Mouse (Mus musculus): ENCODE data around the gene Chid1. TPM values are rescaled to one million over a fixed set of nuclear protein-coding genes. Genes with fewer than 3 reads are reported as not detected.

Chid1 gene
- polyA plus RNA-seq, 1 experiment from 2014 or later, result 38.8 TPM

GRCm38 (mm10) chr7:141487141-141487540, 52.5 kb downstream of the Chid1 start:
- ATAC-seq (ENCODE audit: low FRiP score, low TSS enrichment), result no peak
- Histone ChIP-seq H3K9ac (ENCODE audit: low read depth, low read length) (no peak overlapping the region), H3K27me3 (ENCODE audit: control insufficient read depth, insufficient read depth, low read length) (no peaks in the 10 kb centered on the region), H3K27ac (ENCODE audit: low read depth, low read length) (no peak overlapping the region), H3K9me3 (ENCODE audit: control insufficient read depth, low read length) (no peaks in the 10 kb centered on the region), H3K4me1 (ENCODE audit: control insufficient read depth, insufficient read depth, low read length) (peaks cover 12% of the 10 kb centered on the region; the same call in 1 of the 2 replicates), H3K4me2 (replicated peaks; ENCODE audit: low read depth, low read length) (no peak overlapping the region), H3K36me3 (ENCODE audit: control insufficient read depth, insufficient read depth, low read length) (peaks cover 7% of the 10 kb centered on the region; the same call in 1 of the 2 replicates), H3K4me3 (ENCODE audit: low read length) (no peak overlapping the region)
- 74% methylated on average over 7 of the region's 7 CpGs for WGBS

DNA sequence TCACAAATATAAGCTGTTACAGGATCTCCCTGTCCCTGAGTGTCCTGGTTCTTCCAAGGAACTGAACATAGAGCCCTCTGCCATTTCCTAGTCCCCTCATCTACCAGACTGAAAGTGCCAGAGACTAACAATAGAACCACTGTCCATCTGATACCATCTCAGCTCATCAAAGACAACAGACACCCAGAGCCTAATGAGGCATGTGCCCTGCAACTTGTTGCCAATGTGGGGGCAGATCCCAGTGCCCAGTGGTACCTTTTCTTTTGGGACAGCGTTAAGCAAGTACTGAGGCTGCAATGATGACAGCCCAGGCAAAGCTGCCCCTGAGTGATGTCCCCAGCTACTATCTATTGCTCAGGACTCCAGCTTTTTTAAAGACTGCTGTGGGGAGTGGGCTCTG, 53.4 kb downstream of the Chid1 start:
- Histone ChIP-seq H3K4me3 (ENCODE audit: low read length) (no peak overlapping the region), H3K36me3 (ENCODE audit: control insufficient read depth, insufficient read depth, low read length) (no peaks in the 10 kb centered on the region; the same call in 1 of the 2 replicates), H3K27ac (ENCODE audit: low read depth, low read length) (no peak overlapping the region), H3K4me2 (replicated peaks; ENCODE audit: low read depth, low read length) (no peak overlapping the region), H3K9ac (ENCODE audit: low read depth, low read length) (no peak overlapping the region), H3K27me3 (ENCODE audit: control insufficient read depth, insufficient read depth, low read length) (no peaks in the 10 kb centered on the region), H3K9me3 (ENCODE audit: control insufficient read depth, low read length) (no peaks in the 10 kb centered on the region), H3K4me1 (ENCODE audit: control insufficient read depth, insufficient read depth, low read length) (peaks cover 18% of the 10 kb centered on the region; the same call in 1 of the 2 replicates)
- ATAC-seq (ENCODE audit: low FRiP score, low TSS enrichment), result no peak
- WGBS, result 67% methylated on average over 1 of the region's 1 CpGs

DNA sequence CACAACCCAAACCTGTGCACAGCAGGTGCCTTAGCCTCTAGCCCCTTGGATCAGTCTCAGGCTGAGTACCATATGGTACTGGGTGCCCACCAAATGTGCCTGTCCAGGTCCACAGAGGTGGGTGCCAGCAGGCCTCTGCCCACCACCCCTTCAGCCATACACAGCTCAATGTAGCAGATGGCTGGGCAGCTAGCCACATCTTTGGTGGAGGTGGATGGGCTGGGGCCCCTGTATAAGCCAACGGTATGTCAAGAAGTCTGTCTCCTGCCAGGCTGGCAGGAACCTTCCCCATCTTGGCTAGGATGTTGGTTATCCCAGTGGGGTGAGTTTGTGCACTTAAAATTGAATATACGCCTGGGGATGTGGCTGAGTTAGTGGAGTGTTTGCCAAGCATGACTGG, 54.1 kb downstream of the Chid1 start:
- no peak overlapping the region for H3K4me3 ChIP-seq (ENCODE audit: low read length)
- H3K9me3 ChIP-seq (ENCODE audit: control insufficient read depth, low read length), result no peaks in the 10 kb centered on the region
- H3K9ac ChIP-seq (ENCODE audit: low read depth, low read length), result no peak overlapping the region
- ATAC-seq (ENCODE audit: low FRiP score, low TSS enrichment), result no peak
- peaks cover 22% of the 10 kb centered on the region; the same call in 1 of the 2 replicates for H3K4me1 ChIP-seq (ENCODE audit: control insufficient read depth, insufficient read depth, low read length)
- no peaks in the 10 kb centered on the region for H3K27me3 ChIP-seq (ENCODE audit: control insufficient read depth, insufficient read depth, low read length)
- 96% methylated on average over 2 of the region's 2 CpGs for WGBS
- H3K27ac ChIP-seq (ENCODE audit: low read depth, low read length), result no peak overlapping the region
- H3K4me2 ChIP-seq (replicated peaks; ENCODE audit: low read depth, low read length), result no peak overlapping the region
- H3K36me3 ChIP-seq (ENCODE audit: control insufficient read depth, insufficient read depth, low read length), result no peaks in the 10 kb centered on the region; the same call in 1 of the 2 replicates

DNA sequence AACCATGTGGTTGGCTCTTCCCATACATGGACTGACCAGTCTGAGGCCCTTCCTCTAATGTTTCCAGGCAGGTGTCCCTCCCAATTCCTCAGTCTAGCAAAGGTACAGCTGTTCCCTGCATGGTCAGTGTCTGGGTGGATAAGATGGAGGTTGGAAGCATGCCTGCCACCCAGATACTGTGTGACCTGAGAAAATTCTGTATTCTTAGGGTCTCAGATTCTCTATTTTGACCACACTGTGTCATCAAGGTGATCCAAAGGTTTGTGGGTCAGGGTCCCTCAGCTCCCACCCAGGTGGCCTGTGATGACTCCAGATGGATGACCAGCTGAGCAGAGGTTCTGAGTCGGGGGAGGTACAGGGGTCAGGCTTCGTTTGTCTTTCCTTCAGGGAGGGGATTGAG, 54.5 kb downstream of the Chid1 start:
- Histone ChIP-seq H3K27me3 (ENCODE audit: control insufficient read depth, insufficient read depth, low read length) (no peaks in the 10 kb centered on the region), H3K4me3 (ENCODE audit: low read length) (no peak overlapping the region), H3K36me3 (ENCODE audit: control insufficient read depth, insufficient read depth, low read length) (no peaks in the 10 kb centered on the region; the same call in 1 of the 2 replicates), H3K27ac (ENCODE audit: low read depth, low read length) (no peak overlapping the region), H3K9me3 (ENCODE audit: control insufficient read depth, low read length) (no peaks in the 10 kb centered on the region), H3K4me1 (ENCODE audit: control insufficient read depth, insufficient read depth, low read length) (peaks cover 22% of the 10 kb centered on the region; the same call in 1 of the 2 replicates), H3K9ac (ENCODE audit: low read depth, low read length) (no peak overlapping the region), H3K4me2 (replicated peaks; ENCODE audit: low read depth, low read length) (no peak overlapping the region)
- 63% methylated on average over 2 of the region's 2 CpGs for WGBS
- no peak for ATAC-seq (ENCODE audit: low FRiP score, low TSS enrichment)

GRCm38 (mm10) chr7:141484186-141485120, 55.2 kb downstream of the Chid1 start:
- H3K36me3 ChIP-seq (ENCODE audit: control insufficient read depth, insufficient read depth, low read length), result no peaks in the 10 kb centered on the region; the same call in 1 of the 2 replicates
- H3K9me3 ChIP-seq (ENCODE audit: control insufficient read depth, low read length), result no peaks in the 10 kb centered on the region
- no peak overlapping the region for H3K4me2 ChIP-seq (replicated peaks; ENCODE audit: low read depth, low read length)
- H3K27me3 ChIP-seq (ENCODE audit: control insufficient read depth, insufficient read depth, low read length), result no peaks in the 10 kb centered on the region
- 57% methylated on average over 5 of the region's 5 CpGs for WGBS
- H3K4me3 ChIP-seq (ENCODE audit: low read length), result no peak overlapping the region
- H3K4me1 ChIP-seq (ENCODE audit: control insufficient read depth, insufficient read depth, low read length), result peaks cover 22% of the 10 kb centered on the region; the same call in 1 of the 2 replicates
- ATAC-seq (ENCODE audit: low FRiP score, low TSS enrichment), result no peak
- H3K27ac ChIP-seq (ENCODE audit: low read depth, low read length), result no peak overlapping the region
- no peak overlapping the region for H3K9ac ChIP-seq (ENCODE audit: low read depth, low read length)

DNA sequence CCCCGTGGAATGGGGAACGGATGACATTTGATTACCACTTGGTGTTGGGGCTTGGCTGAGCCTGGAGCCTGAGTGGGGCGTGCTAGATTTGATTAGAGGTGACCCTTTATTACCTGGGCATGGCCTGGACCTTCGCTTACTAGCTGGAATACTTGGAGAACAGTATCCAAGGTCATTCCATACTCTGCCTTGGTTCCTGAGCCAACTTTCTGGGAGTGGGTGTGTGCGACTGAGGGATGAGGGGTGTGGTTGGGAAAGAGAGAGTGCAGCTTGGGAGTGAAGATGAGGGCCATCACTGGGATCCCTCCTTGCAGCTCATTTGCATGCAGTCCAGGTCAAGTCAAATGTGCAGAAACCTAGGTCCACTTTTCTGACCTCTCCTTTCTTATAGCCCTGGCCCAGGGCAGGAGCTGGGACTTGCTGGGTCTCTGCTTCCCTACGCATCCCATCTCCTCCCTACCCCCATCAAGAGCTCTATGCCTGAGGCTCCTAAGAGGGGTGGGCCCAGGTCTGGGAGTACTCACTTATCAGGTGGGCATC, 56.5 kb downstream of the Chid1 start:
- no peak for ATAC-seq (ENCODE audit: low FRiP score, low TSS enrichment)
- Histone ChIP-seq H3K27me3 (ENCODE audit: control insufficient read depth, insufficient read depth, low read length) (no peaks in the 10 kb centered on the region), H3K4me3 (ENCODE audit: low read length) (0 out of 2 replicates have a peak overlapping the region, but pooled peaks have one; percentile 45), H3K4me1 (ENCODE audit: control insufficient read depth, insufficient read depth, low read length) (peaks cover 26% of the 10 kb centered on the region; the same call in 1 of the 2 replicates), H3K9me3 (ENCODE audit: control insufficient read depth, low read length) (no peaks in the 10 kb centered on the region), H3K9ac (ENCODE audit: low read depth, low read length) (no peak overlapping the region), H3K27ac (ENCODE audit: low read depth, low read length) (no peak overlapping the region), H3K36me3 (ENCODE audit: control insufficient read depth, insufficient read depth, low read length) (no peaks in the 10 kb centered on the region), H3K4me2 (replicated peaks; ENCODE audit: low read depth, low read length) (no peak overlapping the region)
- WGBS, result 70% methylated on average over 6 of the region's 6 CpGs

DNA sequence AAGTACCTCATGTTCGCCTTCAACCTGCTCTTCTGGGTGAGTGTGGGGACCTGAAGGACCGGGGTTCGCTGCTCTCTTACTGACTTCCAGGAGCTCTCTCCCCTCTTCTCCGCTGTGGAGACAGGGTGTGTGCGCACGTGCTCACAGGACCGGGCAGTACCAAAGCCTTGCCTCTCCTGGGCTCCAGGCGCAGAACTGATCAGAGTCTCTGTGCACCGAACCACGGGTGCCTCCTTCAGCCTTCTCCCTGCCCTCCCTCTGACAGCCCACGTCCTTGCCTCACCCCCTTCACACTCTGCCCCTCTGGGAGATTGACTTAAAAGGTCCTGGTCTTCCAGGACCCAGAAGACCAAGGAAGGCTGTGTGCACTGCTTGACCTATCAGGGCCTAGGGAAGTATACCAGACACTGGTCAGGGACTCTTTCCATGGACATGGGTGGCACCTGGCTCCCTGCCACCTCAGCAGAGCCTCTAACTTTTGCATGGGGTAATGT, 57.1 kb downstream of the Chid1 start:
- 9% methylated on average over 11 of the region's 11 CpGs for WGBS
- Histone ChIP-seq H3K27me3 (ENCODE audit: control insufficient read depth, insufficient read depth, low read length) (no peaks in the 10 kb centered on the region), H3K4me1 (ENCODE audit: control insufficient read depth, insufficient read depth, low read length) (peaks cover 32% of the 10 kb centered on the region), H3K4me3 (ENCODE audit: low read length) (peak overlapping the region; percentile 45), H3K9me3 (ENCODE audit: control insufficient read depth, low read length) (no peaks in the 10 kb centered on the region), H3K4me2 (replicated peaks; ENCODE audit: low read depth, low read length) (peak overlapping the region; percentile 73), H3K36me3 (ENCODE audit: control insufficient read depth, insufficient read depth, low read length) (no peaks in the 10 kb centered on the region), H3K27ac (ENCODE audit: low read depth, low read length) (no peak overlapping the region), H3K9ac (ENCODE audit: low read depth, low read length) (peak overlapping the region; percentile 52)
- ATAC-seq (ENCODE audit: low FRiP score, low TSS enrichment), result no peak; the same call in 1 of the 2 replicates

DNA sequence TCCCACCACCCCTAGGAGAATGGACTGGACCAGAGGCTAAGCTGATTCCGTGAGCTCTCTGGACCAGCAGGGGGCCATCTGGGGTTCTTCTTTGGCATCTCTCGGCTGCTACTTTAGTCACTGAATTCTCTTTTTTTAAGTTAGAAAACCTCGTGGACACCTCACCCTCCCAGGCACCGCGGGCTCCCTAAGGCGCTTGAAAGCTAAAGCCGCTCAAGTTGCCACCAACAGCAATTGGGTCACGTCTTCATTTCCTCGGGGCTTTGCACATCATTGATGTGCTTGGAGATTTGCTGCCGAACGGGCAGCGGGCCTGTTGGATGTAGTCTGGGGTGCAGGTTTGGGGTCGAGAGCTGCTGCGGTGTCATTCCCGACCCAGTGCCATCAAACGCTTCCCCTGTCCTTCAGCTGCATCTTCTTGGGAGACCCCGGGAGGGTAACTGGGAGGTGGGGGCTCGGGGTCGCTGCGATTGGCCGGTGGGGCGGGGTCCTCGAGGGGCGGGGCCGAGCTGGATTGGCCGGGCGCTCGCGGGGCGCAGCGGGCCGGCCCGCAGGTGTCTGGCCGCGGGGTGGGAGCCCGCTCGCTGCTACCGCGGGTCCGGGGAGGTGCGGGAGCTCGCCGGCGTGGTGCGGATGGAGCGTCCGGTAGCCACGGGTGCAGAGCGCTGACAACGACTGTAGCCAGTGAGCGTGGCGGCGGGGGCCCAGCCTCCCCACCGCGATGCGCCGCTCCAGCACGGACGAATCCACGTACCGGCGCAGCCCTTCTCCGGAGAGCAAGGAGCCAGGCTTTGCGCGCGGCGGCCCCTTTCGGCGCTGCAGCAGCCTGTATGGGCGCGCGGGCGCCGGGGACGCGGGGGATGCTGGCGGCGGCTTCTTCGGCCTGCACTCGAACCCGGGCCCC, 57.9 kb downstream of the Chid1 start:
- ATAC-seq (ENCODE audit: low FRiP score, low TSS enrichment), result peak; percentile 16
- WGBS, result under 1% methylated on average over 77 of the region's 81 CpGs
- peak overlapping the region; percentile 45 for H3K4me3 ChIP-seq (ENCODE audit: low read length)
- peak overlapping the region; percentile 52 for H3K9ac ChIP-seq (ENCODE audit: low read depth, low read length)
- H3K27ac ChIP-seq (ENCODE audit: low read depth, low read length), result no peak overlapping the region
- H3K4me2 ChIP-seq (replicated peaks; ENCODE audit: low read depth, low read length), result peak overlapping the region; percentile 73
- H3K27me3 ChIP-seq (ENCODE audit: control insufficient read depth, insufficient read depth, low read length), result no peaks in the 10 kb centered on the region
- peaks cover 40% of the 10 kb centered on the region for H3K4me1 ChIP-seq (ENCODE audit: control insufficient read depth, insufficient read depth, low read length)
- H3K9me3 ChIP-seq (ENCODE audit: control insufficient read depth, low read length), result no peaks in the 10 kb centered on the region
- no peaks in the 10 kb centered on the region for H3K36me3 ChIP-seq (ENCODE audit: control insufficient read depth, insufficient read depth, low read length)

All from kidney, embryonic 14.5 days (tissue).